Mouse (Mus musculus) stomach, postnatal 0 days (tissue): ENCODE measurements around the gene Epha4.

Experiments
- CTCF ChIP-seq: IDR thresholded peaks from 2 replicates; pipeline ENCODE4 v1.5.1; 2016; ENCODE audit warnings: antibody characterized with exemption, low read depth, mild to moderate bottlenecking, moderate library complexity
- EP300 ChIP-seq: optimal IDR thresholded peaks from 2 replicates; pipeline ENCODE3; 2016; ENCODE audit warnings: antibody characterized with exemption

GRCm38 (mm10) chr1:77471037-77471436 lies 43.9 kb downstream of the Epha4 start:
- no peak for TF ChIP-seq CTCF
- TF ChIP-seq EP300, result no peak
